Mouse (Mus musculus) lung, postnatal 0 days (tissue): ENCODE data around the gene Lrmda.

Source experiments
- CTCF ChIP-seq: IDR thresholded peaks from 2 replicates; pipeline ENCODE4 v1.5.1; 2016; ENCODE audit warnings: antibody characterized with exemption, mild to moderate bottlenecking
- EP300 ChIP-seq: IDR thresholded peaks from 2 replicates; pipeline ENCODE4 v1.6.1; 2016; ENCODE audit warnings: antibody characterized with exemption, mild to moderate bottlenecking, control low read depth

GRCm38 (mm10) chr14:22035900-22036299 is 16.4 kb downstream of the Lrmda start:
- no peak for TF ChIP-seq EP300
- TF ChIP-seq CTCF: no peak
